Mouse (Mus musculus): ENCODE measurements around the gene Atp2a1. TPM values are rescaled to one million over a fixed set of nuclear protein-coding genes. Genes with fewer than 3 reads are reported as not detected.

Atp2a1 gene
- total and polyA plus RNA-seq, 3 experiments, result 0.04 to 0.47 TPM; not detected in 1

- no peaks in the 10 kb centered on the region for H3K9me3 ChIP-seq (replicated peaks; ENCODE audit: insufficient read depth, low read length)
- H3K79me2 ChIP-seq (ENCODE audit: control insufficient read depth, insufficient read depth, low read length, poor library complexity), result peaks cover 19% of the 10 kb centered on the region
- DNase-seq (ENCODE audit: low read depth, low spot score), result no peak
- H3K27ac ChIP-seq (ENCODE audit: control insufficient read depth, low read depth, low read length), result no peak overlapping the region
- no peak overlapping the region; the same call in 1 of the 2 replicates for H3K9ac ChIP-seq (ENCODE audit: control insufficient read depth, low read depth, low read length, poor library complexity, severe bottlenecking)
- peaks cover 19 to 40% of the 10 kb centered on the region in 2 experiments for H3K4me1 ChIP-seq (ENCODE audit: control insufficient read depth in 1 of 2, insufficient read depth in 2 of 2, low read length in 2 of 2)
- H3K27me3 ChIP-seq (ENCODE audit: control insufficient read depth in 1 of 2, insufficient read depth in 2 of 2, low read length in 2 of 2), result no peaks in the 10 kb centered on the region
- H3K36me3 ChIP-seq (ENCODE audit: control insufficient read depth in 1 of 2, insufficient read depth in 2 of 2, low read length in 2 of 2), result peaks cover 1 to 30% of the 10 kb centered on the region in 2 experiments; a peak in 3 of 4 replicates
- peak overlapping the region; percentile 89 to 90 for H3K4me3 ChIP-seq (ENCODE audit: control insufficient read depth in 1 of 2, insufficient read depth in 1 of 2, low read depth in 2 of 2, low read length in 2 of 2)
- TF ChIP-seq EP300 (IDR thresholded peaks at IDR 0.05; ENCODE audit: low read depth in 1 of 2, low read length in 2 of 2) (no peak), GATA1 (IDR thresholded peaks at IDR 0.05; ENCODE audit: low read depth, low read length) (no peak), JUND (IDR thresholded peaks at IDR 0.05; ENCODE audit: low read depth, low read length) (no peak), SIN3A (IDR thresholded peaks at IDR 0.05; ENCODE audit: low read length) (no peak), ETS1 (IDR thresholded peaks at IDR 0.05; ENCODE audit: low read depth, low read length) (no peak), GABPA (IDR thresholded peaks at IDR 0.05; ENCODE audit: low read depth, low read length) (no peak), CTCF (IDR thresholded peaks at IDR 0.05 in 2 of 3, conservative IDR thresholded peaks at IDR 0.05 in 1 of 3; ENCODE audit: control insufficient read depth in 1 of 3, insufficient read depth in 1 of 3, low read depth in 2 of 3, low read length in 3 of 3, poor library complexity in 1 of 3, severe bottlenecking in 1 of 3) (no peak), ZKSCAN1 (IDR thresholded peaks at IDR 0.05; ENCODE audit: low read depth, low read length) (no peak), NRF1 (IDR thresholded peaks at IDR 0.05; ENCODE audit: insufficient read depth, low read depth, low read length, poor library complexity, severe bottlenecking) (no peak), POLR2A (IDR thresholded peaks at IDR 0.05; ENCODE audit: control insufficient read depth in 1 of 2, insufficient read depth in 1 of 2, low read depth in 1 of 2, low read length in 2 of 2, poor library complexity in 1 of 2) (no peak)
Observed at GRCm38 (mm10) chr7:126473470-126474086, 10.7 kb upstream of the Atp2a1 start.

GRCm38 (mm10) chr7:126472713-126473112, 9.8 kb upstream of the Atp2a1 start:
- DNase-seq (ENCODE audit: low read depth, low spot score), result no peak
- H3K9me3 ChIP-seq (replicated peaks; ENCODE audit: insufficient read depth, low read length), result no peaks in the 10 kb centered on the region
- no peak overlapping the region for H3K4me3 ChIP-seq (ENCODE audit: control insufficient read depth in 1 of 2, insufficient read depth in 1 of 2, low read depth in 2 of 2, low read length in 2 of 2)
- H3K4me1 ChIP-seq (ENCODE audit: control insufficient read depth in 1 of 2, insufficient read depth in 2 of 2, low read length in 2 of 2), result peaks cover 19 to 40% of the 10 kb centered on the region in 2 experiments
- H3K79me2 ChIP-seq (ENCODE audit: control insufficient read depth, insufficient read depth, low read length, poor library complexity), result peaks cover 19% of the 10 kb centered on the region
- no peaks in the 10 kb centered on the region for H3K27me3 ChIP-seq (ENCODE audit: control insufficient read depth in 1 of 2, insufficient read depth in 2 of 2, low read length in 2 of 2)
- H3K36me3 ChIP-seq (ENCODE audit: control insufficient read depth in 1 of 2, insufficient read depth in 2 of 2, low read length in 2 of 2), result peaks cover 1 to 30% of the 10 kb centered on the region in 2 experiments; a peak in 3 of 4 replicates
- TF ChIP-seq JUND (IDR thresholded peaks at IDR 0.05; ENCODE audit: low read depth, low read length), result no peak
- no peak for TF ChIP-seq ZC3H11A (IDR thresholded peaks at IDR 0.05; ENCODE audit: low read depth, low read length)
- TF ChIP-seq POLR2A (IDR thresholded peaks at IDR 0.05; ENCODE audit: control insufficient read depth in 1 of 2, insufficient read depth in 1 of 2, low read depth in 1 of 2, low read length in 2 of 2, poor library complexity in 1 of 2), result no peak
- no peak for TF ChIP-seq SIN3A (IDR thresholded peaks at IDR 0.05; ENCODE audit: low read length)
- no peak for TF ChIP-seq ETS1 (IDR thresholded peaks at IDR 0.05; ENCODE audit: low read depth, low read length)
- TF ChIP-seq GABPA (IDR thresholded peaks at IDR 0.05; ENCODE audit: low read depth, low read length), result no peak
- TF ChIP-seq POLR2AphosphoS2 (IDR thresholded peaks at IDR 0.05; ENCODE audit: low read length), result no peak
- no peak for TF ChIP-seq GATA1 (IDR thresholded peaks at IDR 0.05; ENCODE audit: low read depth, low read length)
- TF ChIP-seq ZNF384 (IDR thresholded peaks at IDR 0.05; ENCODE audit: low read depth, low read length), result no peak
- no peak for TF ChIP-seq TBP (IDR thresholded peaks at IDR 0.05; ENCODE audit: low read depth, low read length)
- TF ChIP-seq MEF2A (IDR thresholded peaks at IDR 0.05; ENCODE audit: extremely low read depth, insufficient replicate concordance, low read depth, low read length, poor library complexity, severe bottlenecking), result no peak
- no peak for TF ChIP-seq MAFK (IDR thresholded peaks at IDR 0.05; ENCODE audit: borderline replicate concordance, low read depth, low read length)
- no peak for TF ChIP-seq ZMIZ1 (IDR thresholded peaks at IDR 0.05; ENCODE audit: low read depth, low read length)
- no peak for TF ChIP-seq KAT2A (conservative IDR thresholded peaks at IDR 0.05; ENCODE audit: low read depth, low read length)
- TF ChIP-seq NELFE (IDR thresholded peaks at IDR 0.05; ENCODE audit: low read depth, low read length), result no peak
- TF ChIP-seq USF1 (IDR thresholded peaks at IDR 0.05; ENCODE audit: low read depth, low read length), result no peak
- TF ChIP-seq SMC3 (IDR thresholded peaks at IDR 0.05; ENCODE audit: low read depth, low read length), result no peak
- no peak for TF ChIP-seq MAX (IDR thresholded peaks at IDR 0.05; ENCODE audit: low read length)
- TF ChIP-seq EP300 (IDR thresholded peaks at IDR 0.05; ENCODE audit: low read depth in 1 of 2, low read length in 2 of 2), result no peak
- TF ChIP-seq USF2 (IDR thresholded peaks at IDR 0.05; ENCODE audit: borderline replicate concordance in 1 of 2, insufficient read depth in 1 of 2, low read depth in 1 of 2, low read length in 2 of 2), result no peak
- no peak overlapping the region for H3K27ac ChIP-seq (ENCODE audit: control insufficient read depth, low read depth, low read length)
- no peak overlapping the region for H3K9ac ChIP-seq (ENCODE audit: control insufficient read depth, low read depth, low read length, poor library complexity, severe bottlenecking)
